Mouse (Mus musculus) C2C12 (cell line): ENCODE data around the gene Gpx8.

Source experiments
- CEBPB ChIP-seq: IDR thresholded peaks from one replicate; pipeline ENCODE4 v1.6.1; 2011; ENCODE audit warnings: low read depth, mild to moderate bottlenecking, control low read depth, moderate library complexity
- CTCF ChIP-seq: IDR thresholded peaks from one replicate; pipeline ENCODE4 v1.5.1; 2011; ENCODE audit not compliant: control insufficient read depth, insufficient read depth, insufficient read length
- FOSL1 ChIP-seq: IDR thresholded peaks from one replicate; pipeline ENCODE4 v1.8.0; 2011; ENCODE audit warnings: mild to moderate bottlenecking, low read length; ENCODE audit not compliant: poor library complexity, insufficient read depth, severe bottlenecking
- MAX ChIP-seq: IDR thresholded peaks from one replicate; pipeline ENCODE4 v1.6.1; 2011; ENCODE audit warnings: mild to moderate bottlenecking, control low read depth
- MYOD1 ChIP-seq: IDR thresholded peaks from one replicate; pipeline ENCODE4 v1.6.1; 2011; ENCODE audit warnings: low read depth; ENCODE audit not compliant: control insufficient read depth, insufficient read length
- MYOG ChIP-seq: IDR thresholded peaks from one replicate; pipeline ENCODE4 v1.6.1; 2011; ENCODE audit not compliant: control insufficient read depth, insufficient read length; ENCODE audit errors: extremely low read depth
- USF1 ChIP-seq: IDR thresholded peaks from one replicate; pipeline ENCODE4 v1.6.1; 2011; ENCODE audit warnings: low read depth, mild to moderate bottlenecking, control low read depth, moderate library complexity

- TF ChIP-seq MAX (no peak), CTCF (no peak), MYOG (no peak), USF1 (no peak), CEBPB (no peak), FOSL1 (no peak), MYOD1 (no peak)
These were observed 24.7 kb downstream of the Gpx8 start for GRCm38 (mm10) chr13:113021521-113021920.
